Mouse (Mus musculus) forebrain, embryonic 12.5 days (tissue): ENCODE measurements at regions not wholly inside any gene's neighbourhood (a gene's known extent, or its start where the extent isn't known, plus 50 kb on each side); places are given as distances from the start of the nearest gene placed in this dataset.

Source experiments
- ATAC-seq: fragments of 200-750 bp; cut with Nextera tagmentation; 2 replicates; pipeline ENCODE4 v1.8.0; 2017; ENCODE audit warnings: moderate TSS enrichment; ENCODE audit not compliant: low FRiP score
- H3K27ac ChIP-seq: fragments of 300-500 bp; sonication (generic); 2 replicates; pipeline ENCODE4 v1.5.1; 2016; ENCODE audit warnings: mild to moderate bottlenecking
- H3K27me3 ChIP-seq: fragments of 300-500 bp; sonication (generic); 2 replicates; pipeline ENCODE4 v1.6.1; 2016; ENCODE audit warnings: mild to moderate bottlenecking
- H3K36me3 ChIP-seq: fragments of 300-500 bp; sonication (generic); replicated peaks from 2 replicates; pipeline ENCODE4 v1.6.1; 2016; ENCODE audit warnings: mild to moderate bottlenecking
- H3K4me1 ChIP-seq: fragments of 300-500 bp; sonication (generic); 2 replicates; pipeline ENCODE4 v1.6.1; 2016
- H3K4me2 ChIP-seq: fragments of 300-500 bp; sonication (generic); 2 replicates; pipeline ENCODE4 v1.6.1; 2016; ENCODE audit warnings: mild to moderate bottlenecking, moderate library complexity
- H3K4me3 ChIP-seq: fragments of 300-500 bp; sonication (generic); replicated peaks from 2 replicates; pipeline ENCODE4 v1.5.1; 2016; ENCODE audit warnings: mild to moderate bottlenecking
- H3K9ac ChIP-seq: fragments of 300-500 bp; sonication (generic); 2 replicates; pipeline ENCODE4 v1.6.1; 2016; ENCODE audit warnings: mild to moderate bottlenecking
- H3K9me3 ChIP-seq: fragments of 300-500 bp; sonication (generic); 2 replicates; pipeline ENCODE4 v1.6.1; 2016
- WGBS: fragments of 180-500 bp; shearing (Covaris S2); methylation state at CpG from one replicate; pipeline ENCODE4 v1.1.7; 2016; 5-methylcytosine and 5-hydroxymethylcytosine counted together

DNA sequence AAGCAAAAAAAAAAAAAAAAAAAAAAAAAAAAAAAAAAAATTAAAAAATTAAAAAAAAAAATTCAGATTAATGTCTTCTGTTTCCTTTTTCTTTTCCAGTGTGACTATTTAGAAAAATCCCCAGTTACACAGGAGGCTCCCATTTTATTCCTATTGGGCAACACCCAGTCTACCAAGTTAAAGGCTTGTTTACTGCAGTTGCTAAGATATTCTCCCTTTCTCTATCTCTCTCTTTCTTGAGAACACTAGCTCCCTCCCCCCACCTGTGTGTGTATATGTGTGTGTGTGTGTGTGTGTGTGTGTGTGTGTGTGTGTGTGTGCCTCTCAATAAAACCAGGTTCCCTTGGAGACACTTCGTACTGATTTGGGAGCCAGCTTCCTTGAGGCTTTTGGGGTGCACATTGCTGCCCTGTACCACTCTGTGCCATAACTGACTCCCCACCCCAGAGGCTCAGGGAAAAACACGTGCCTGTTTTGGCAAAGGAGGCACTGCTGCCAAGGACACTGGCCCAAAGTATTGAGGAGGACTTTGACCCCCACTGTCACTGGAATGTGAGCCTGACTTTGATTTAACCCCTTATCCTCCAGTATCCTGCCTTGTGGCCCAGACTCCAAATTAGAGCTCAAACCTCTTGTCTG lies 50.3 kb downstream of the Anapc15-ps start:
- Histone ChIP-seq H3K27ac (no peak overlapping the region), H3K36me3 (no peaks in the 10 kb centered on the region), H3K4me3 (no peak overlapping the region), H3K4me1 (peaks cover 36% of the 10 kb centered on the region), H3K27me3 (no peaks in the 10 kb centered on the region), H3K4me2 (no peak overlapping the region), H3K9me3 (no peaks in the 10 kb centered on the region), H3K9ac (no peak overlapping the region)
- 10% methylated on average over 2 of the region's 2 CpGs for WGBS
- ATAC-seq, result no peak

DNA sequence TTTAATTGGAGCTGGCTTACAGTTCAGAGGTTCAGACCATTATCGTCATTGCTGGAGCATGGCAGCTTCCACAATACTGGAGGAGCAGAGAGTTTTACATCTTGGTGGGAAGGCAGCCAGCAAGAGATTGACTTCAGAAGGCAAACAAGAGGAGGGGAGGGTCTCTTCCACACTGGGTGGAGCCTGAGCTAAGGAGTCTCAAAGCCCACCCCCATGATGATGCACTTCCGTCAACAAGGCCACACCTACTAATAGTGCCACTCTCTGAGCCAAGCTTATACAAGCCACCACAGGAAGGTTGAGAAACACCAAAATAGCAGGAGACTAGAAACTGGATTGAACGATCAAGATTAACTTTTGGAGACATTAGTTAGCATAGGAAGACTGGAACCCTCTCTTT lies 52.5 kb downstream of the Anapc15-ps start:
- no peak overlapping the region for H3K4me3 ChIP-seq
- WGBS, result 89% methylated on average over 3 of the region's 3 CpGs
- no peaks in the 10 kb centered on the region for H3K9me3 ChIP-seq
- H3K36me3 ChIP-seq, result no peaks in the 10 kb centered on the region
- H3K27me3 ChIP-seq, result no peaks in the 10 kb centered on the region
- no peak overlapping the region for H3K9ac ChIP-seq
- no peak overlapping the region for H3K4me2 ChIP-seq
- H3K4me1 ChIP-seq, result peaks cover 36% of the 10 kb centered on the region
- H3K27ac ChIP-seq, result peak overlapping the region; percentile 76; the same call in 1 of the 2 replicates
- ATAC-seq, result no peak

GRCm38 (mm10) chr10:95619601-95620000 lies 53.6 kb downstream of the Anapc15-ps start:
- Histone ChIP-seq H3K9me3 (no peaks in the 10 kb centered on the region), H3K4me1 (peaks cover 36% of the 10 kb centered on the region), H3K36me3 (no peaks in the 10 kb centered on the region), H3K9ac (no peak overlapping the region), H3K4me2 (peak overlapping the region; percentile 31), H3K27ac (peak overlapping the region; percentile 76), H3K4me3 (no peak overlapping the region), H3K27me3 (no peaks in the 10 kb centered on the region)
- peak; percentile 89 for ATAC-seq
- 12% methylated on average over 10 of the region's 10 CpGs for WGBS

DNA sequence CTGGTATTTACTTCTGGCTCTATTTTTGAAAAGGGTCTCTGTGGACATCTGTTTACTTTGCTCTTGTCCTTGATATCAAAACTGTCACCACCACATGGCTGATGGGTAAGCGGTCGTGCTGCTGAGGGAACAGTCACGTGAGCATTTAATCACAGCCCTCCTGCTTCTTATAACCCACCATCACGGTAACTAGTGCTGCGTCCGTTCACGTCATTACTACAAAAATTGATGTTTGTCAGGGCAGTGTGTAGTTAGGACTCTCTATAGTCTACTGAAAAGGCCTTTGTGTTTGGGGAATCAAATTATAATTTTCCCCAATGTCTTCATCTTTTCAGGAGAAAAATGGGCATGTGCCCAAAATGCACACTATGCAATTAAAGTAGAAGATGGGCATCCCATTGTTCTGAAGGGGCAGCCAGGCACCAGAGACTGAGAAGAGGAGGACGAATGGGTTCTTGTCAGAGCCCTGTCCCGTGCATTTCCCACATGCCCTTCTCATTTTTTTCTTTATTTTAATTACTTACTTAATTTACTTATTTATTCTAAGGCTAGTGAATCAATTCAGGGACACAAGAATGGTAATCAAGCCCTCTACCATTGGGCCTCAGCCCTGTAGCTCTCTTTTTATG lies 54.6 kb upstream of the Nudt4 start:
- H3K4me2 ChIP-seq, result no peak overlapping the region
- H3K9me3 ChIP-seq, result no peaks in the 10 kb centered on the region
- no peaks in the 10 kb centered on the region for H3K27me3 ChIP-seq
- peak; percentile 55 for ATAC-seq
- H3K9ac ChIP-seq, result no peak overlapping the region
- H3K36me3 ChIP-seq, result no peaks in the 10 kb centered on the region
- WGBS, result 35% methylated on average over 9 of the region's 9 CpGs
- peaks cover 30% of the 10 kb centered on the region for H3K4me1 ChIP-seq
- H3K4me3 ChIP-seq, result no peak overlapping the region
- H3K27ac ChIP-seq, result peak overlapping the region; percentile 57; the same call in 1 of the 2 replicates

DNA sequence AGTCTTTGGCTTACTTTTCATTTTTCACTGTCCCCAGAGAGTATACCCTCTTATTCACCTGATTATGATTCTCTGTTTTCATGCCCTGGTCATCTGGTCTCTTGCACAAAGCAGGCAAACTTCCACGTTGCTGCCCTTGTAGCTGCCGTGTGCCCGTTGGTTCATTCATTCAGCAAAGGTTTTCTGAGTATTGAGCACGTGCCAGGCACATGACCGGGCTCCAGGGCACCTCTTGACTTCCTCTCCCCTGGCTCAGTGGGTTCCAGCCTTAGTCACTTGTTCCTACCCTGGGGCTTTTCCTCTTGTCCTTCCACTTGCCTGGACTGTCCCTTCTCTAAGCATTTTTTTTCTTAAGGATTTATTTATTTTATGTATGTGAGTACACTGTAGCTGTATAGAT lies 52.9 kb upstream of the Nudt4 start:
- Histone ChIP-seq H3K4me2 (no peak overlapping the region), H3K27me3 (no peaks in the 10 kb centered on the region), H3K4me3 (no peak overlapping the region), H3K27ac (no peak overlapping the region), H3K9ac (no peak overlapping the region), H3K36me3 (no peaks in the 10 kb centered on the region), H3K4me1 (peaks cover 23% of the 10 kb centered on the region), H3K9me3 (no peaks in the 10 kb centered on the region)
- 75% methylated on average over 5 of the region's 5 CpGs for WGBS
- no peak for ATAC-seq

DNA sequence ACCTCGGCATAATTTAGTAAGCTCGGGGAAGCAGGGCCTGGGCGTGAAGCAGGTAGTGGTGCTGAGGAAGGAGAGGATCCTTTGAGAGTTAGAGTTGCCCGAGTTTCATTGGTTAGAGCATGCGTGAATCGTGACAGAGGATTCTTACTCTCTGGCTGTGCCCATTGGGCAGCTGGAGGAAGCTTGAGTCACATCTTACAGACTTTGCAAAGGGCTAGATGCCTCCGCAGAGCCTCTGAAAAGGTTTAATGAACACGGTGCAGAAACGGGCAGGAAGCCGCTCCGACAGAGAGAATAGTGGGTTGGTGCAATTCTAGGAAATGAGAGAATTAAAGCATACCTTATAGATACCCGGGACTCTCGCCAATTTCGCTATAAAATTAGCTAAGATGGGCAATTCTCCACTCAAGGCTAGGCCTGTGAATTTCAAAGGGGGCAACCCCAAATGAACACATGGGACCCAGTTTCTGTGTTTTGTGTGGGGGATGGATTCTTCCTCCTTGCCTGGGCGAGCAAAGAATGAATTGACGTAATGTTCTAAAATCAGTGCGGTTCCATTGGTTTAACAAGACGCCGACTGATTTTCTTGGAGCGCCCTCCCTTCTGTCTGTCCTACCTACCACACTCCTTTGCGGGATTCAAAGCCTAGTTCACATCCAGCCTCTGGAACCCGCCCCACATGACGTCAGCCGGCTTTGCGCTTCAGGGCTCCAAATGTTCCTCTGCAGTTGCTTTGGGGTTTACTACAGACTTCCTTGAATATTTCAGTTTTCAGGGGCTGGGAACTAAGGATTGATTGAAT lies 52.1 kb upstream of the Nudt4 start:
- Histone ChIP-seq H3K4me2 (no peak overlapping the region), H3K4me1 (peaks cover 27% of the 10 kb centered on the region), H3K27ac (no peak overlapping the region), H3K4me3 (no peak overlapping the region), H3K9me3 (no peaks in the 10 kb centered on the region), H3K27me3 (no peaks in the 10 kb centered on the region), H3K36me3 (no peaks in the 10 kb centered on the region), H3K9ac (no peak overlapping the region)
- ATAC-seq, result no peak
- 67% methylated on average over 25 of the region's 25 CpGs for WGBS
